Mouse (Mus musculus): Measurements from ENCODE around the gene Tarbp1. TPM values are rescaled to one million over a fixed set of nuclear protein-coding genes. Genes with fewer than 3 reads are reported as not detected.

Gene Tarbp1
- 1.7 TPM for polyA plus RNA-seq (2014; fragmentation: Illumina TruSeq; extraction: RNeasy Lipid Tissue Mini Kit (QIAGEN cat#74804); ENCODE audit: low read depth, low replicate concordance)

GRCm38 (mm10) chr8:126474299-126475187, at the start of gene Tarbp1:
Gene Tarbp1 (minus strand): TSS chr8:126475065.

GRCm38 (mm10) chr8:126422174-126422919, 52.5 kb downstream of the Tarbp1 start, which contains the start of gene Coa6:
Gene Coa6 (plus strand): TSS chr8:126422515.

Other genes starting within 250 kb of the Tarbp1 start
- not detected for gene Slc35f3, start 176.5 kb downstream of the Tarbp1 start, polyA plus RNA-seq (2014; fragmentation: Illumina TruSeq; extraction: RNeasy Lipid Tissue Mini Kit (QIAGEN cat#74804); ENCODE audit: low read depth, low replicate concordance)
- gene Coa6, start 52.5 kb downstream of the Tarbp1 start, polyA plus RNA-seq (2014; fragmentation: Illumina TruSeq; extraction: RNeasy Lipid Tissue Mini Kit (QIAGEN cat#74804); ENCODE audit: low read depth, low replicate concordance), result 59.4 TPM
- 24.1 TPM for gene Irf2bp2, start 118.9 kb upstream of the Tarbp1 start, polyA plus RNA-seq (2014; fragmentation: Illumina TruSeq; extraction: RNeasy Lipid Tissue Mini Kit (QIAGEN cat#74804); ENCODE audit: low read depth, low replicate concordance)

All from liver, adult 10 weeks (tissue).